Mouse (Mus musculus) macrophage (primary cell): ENCODE measurements around the gene Fam214a. TPM values are rescaled to one million over a fixed set of nuclear protein-coding genes. Genes with fewer than 3 reads are reported as not detected.
A peak's percentile ranks its signal among the peaks of the same experiment; 100 is the strongest.

Experiments
- H3K27ac ChIP-seq: fragments of 350-480 bp; formaldehyde crosslinking; 2 replicates; pipeline ENCODE4 v1.9.0; 2021
- H3K36me3 ChIP-seq: fragments of 350-480 bp; formaldehyde crosslinking; 2 replicates; pipeline ENCODE4 v1.9.0; 2021; ENCODE audit errors: inconsistent target
- H3K4me3 ChIP-seq: fragments of 350-480 bp; formaldehyde crosslinking; 2 replicates; pipeline ENCODE4 v1.9.0; 2021; ENCODE audit errors: inconsistent target
- H3K79me2 ChIP-seq: fragments of 350-480 bp; formaldehyde crosslinking; 2 replicates; pipeline ENCODE4 v1.9.0; 2021; ENCODE audit errors: inconsistent target
- WGBS: methylation state at CpG from one replicate; pipeline ENCODE4 v1.1.7; 2026; ENCODE audit warnings: inconsistent platforms; ENCODE audit not compliant: missing documents; 5-methylcytosine and 5-hydroxymethylcytosine counted together
- polyA plus RNA-seq: library from polyadenylated mRNA; stranded (reverse); fragments of 250-400 nt; gene quantifications from 3 replicates; pipeline ENCODE4 v1.2.4, GENCODE M21; 2018; ENCODE audit warnings: inconsistent platforms
- total RNA-seq, 78 experiments: library from RNA; depleted of rRNA; stranded (reverse); fragments of 250-400 nt; gene quantifications; 1 replicate in 9 of 78; 2 replicates in 24 of 78; 3 replicates in 43 of 78; 4 replicates in 2 of 78; pipeline ENCODE4 v1.2.4; 2018; ENCODE audit warnings: inconsistent platforms in 56 of 78

The Fam214a gene
- total RNA-seq (2018; cell fraction: chromatin; rRNA removed) = 100 to 1,000 TPM in 6 of 26 experiments, 10 to 100 TPM in 13, 1 to 10 TPM in 7; 2.4 to 192 (median 33.0) TPM
- 10 to 100 TPM in 11 of 26 experiments, 1 to 10 TPM in 14, under 1 TPM in 1; 0.53 to 21.8 (median 4.6) TPM for total RNA-seq (2018; cell fraction: cytosol; rRNA removed)
- 100 to 1,000 TPM in 2 of 26 experiments, 10 to 100 TPM in 15, 1 to 10 TPM in 9; 1.1 to 132 (median 11.2) TPM for total RNA-seq (2018; cell fraction: nucleus; rRNA removed)
- polyA plus RNA-seq = 2.3 to 14.6 TPM (median 12.4 TPM) in 3 replicates

DNA sequence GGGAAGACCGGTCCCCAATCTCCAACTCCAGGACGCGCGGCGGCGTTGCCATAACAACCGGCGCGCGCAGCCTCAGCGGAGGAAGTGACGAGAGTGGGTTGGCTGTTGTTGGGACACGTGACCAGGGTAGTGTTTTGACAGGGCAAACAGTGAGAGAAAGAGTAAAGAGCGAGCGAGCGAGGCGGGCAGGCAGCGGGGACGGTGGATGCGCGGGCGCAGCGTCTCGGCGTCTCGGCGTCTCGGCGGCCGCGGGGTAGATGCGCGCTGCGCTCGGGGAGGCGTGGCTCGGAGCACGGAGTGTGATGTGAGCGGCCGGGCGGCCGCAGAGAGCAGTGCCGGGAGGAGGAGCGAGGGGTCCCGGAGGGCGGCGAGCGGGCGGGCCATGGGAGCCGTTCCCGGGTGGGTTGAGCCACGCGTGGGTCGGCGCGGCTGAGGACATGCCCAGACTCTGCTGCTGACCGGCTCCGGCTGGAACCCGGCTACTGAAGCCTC lies at the start of gene Fam214a:
Fam214a (plus strand) TSS at position 129 of the 492 bp plus-strand sequence.
- Histone ChIP-seq H3K36me3 (peaks cover 5% of the 10 kb centered on the region; the same call in 1 of the 2 replicates), H3K79me2 (no peaks in the 10 kb centered on the region), H3K27ac (peak within 1 kb of the TSS; percentile 89), H3K4me3 (peak within 1 kb of the TSS; percentile 57)
- under 1% methylated on average over 50 of the region's 59 CpGs for WGBS

GRCm38 (mm10) chr9:74904866-74905508 lies 47.7 kb upstream of the Fam214a start:
- Histone ChIP-seq H3K36me3 (no peaks in the 10 kb centered on the region), H3K27ac (no peak overlapping the region), H3K4me3 (no peak overlapping the region), H3K79me2 (no peaks in the 10 kb centered on the region)
- 9% methylated on average over 6 of the region's 7 CpGs for WGBS

DNA sequence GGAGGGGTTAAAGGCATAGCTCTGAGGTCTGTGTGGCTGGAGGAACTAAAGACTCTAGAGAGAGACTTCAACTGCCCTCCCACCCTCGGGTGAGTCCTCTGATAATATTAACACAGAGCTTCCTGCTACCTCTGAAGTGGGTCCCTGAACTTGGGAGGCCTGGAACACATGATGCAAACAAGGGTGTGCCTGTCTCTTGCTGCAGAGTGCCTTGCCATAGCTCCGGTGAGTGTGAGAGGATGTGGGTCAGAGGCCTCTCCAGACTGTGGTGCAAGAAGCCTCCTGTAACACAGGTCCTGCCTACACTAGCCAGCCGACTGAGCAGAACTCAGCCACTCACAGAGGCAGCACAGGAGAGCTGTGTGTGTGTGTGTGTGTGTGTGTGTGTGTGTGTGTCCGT lies 45.7 kb upstream of the Fam214a start:
- Histone ChIP-seq H3K4me3 (no peak overlapping the region), H3K36me3 (no peaks in the 10 kb centered on the region), H3K79me2 (no peaks in the 10 kb centered on the region), H3K27ac (no peak overlapping the region)
- 14% methylated on average over 3 of the region's 4 CpGs for WGBS

DNA sequence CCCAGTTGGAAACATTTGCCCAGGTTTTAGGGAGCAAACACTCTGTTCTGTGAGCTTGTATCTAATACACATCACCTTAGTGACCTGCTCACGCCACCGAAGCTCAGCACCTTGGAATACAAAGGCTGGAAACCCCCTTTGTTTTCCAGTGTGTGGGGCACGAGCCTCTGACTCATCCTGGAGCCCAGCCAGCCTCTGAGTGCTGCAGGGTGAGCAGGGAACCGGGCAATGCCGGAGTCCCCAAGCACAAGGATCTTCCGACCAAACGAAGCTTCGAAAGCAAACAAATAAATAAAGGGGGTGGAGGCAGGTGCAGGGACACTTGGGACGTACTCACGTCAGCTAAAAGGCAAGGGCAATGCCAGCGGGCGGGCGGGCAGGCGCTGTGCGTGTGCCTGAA lies 43.4 kb upstream of the Fam214a start:
- no peak overlapping the region for H3K27ac ChIP-seq
- no peak overlapping the region for H3K4me3 ChIP-seq
- WGBS = 87% methylated on average over 15 of the region's 15 CpGs
- H3K79me2 ChIP-seq = no peaks in the 10 kb centered on the region
- H3K36me3 ChIP-seq = no peaks in the 10 kb centered on the region

GRCm38 (mm10) chr9:74910226-74910759 lies 42.4 kb upstream of the Fam214a start:
- H3K27ac ChIP-seq = no peak overlapping the region
- no peaks in the 10 kb centered on the region for H3K79me2 ChIP-seq
- no peaks in the 10 kb centered on the region for H3K36me3 ChIP-seq
- H3K4me3 ChIP-seq = no peak overlapping the region
- 87% methylated on average over 6 of the region's 6 CpGs for WGBS

GRCm38 (mm10) chr9:74911430-74911829 lies 41.3 kb upstream of the Fam214a start:
- whole genome bisulfite sequencing = 97% methylated on average over 4 of the region's 4 CpGs
- Histone ChIP-seq H3K79me2 (no peaks in the 10 kb centered on the region), H3K36me3 (no peaks in the 10 kb centered on the region), H3K27ac (no peak overlapping the region), H3K4me3 (no peak overlapping the region)

DNA sequence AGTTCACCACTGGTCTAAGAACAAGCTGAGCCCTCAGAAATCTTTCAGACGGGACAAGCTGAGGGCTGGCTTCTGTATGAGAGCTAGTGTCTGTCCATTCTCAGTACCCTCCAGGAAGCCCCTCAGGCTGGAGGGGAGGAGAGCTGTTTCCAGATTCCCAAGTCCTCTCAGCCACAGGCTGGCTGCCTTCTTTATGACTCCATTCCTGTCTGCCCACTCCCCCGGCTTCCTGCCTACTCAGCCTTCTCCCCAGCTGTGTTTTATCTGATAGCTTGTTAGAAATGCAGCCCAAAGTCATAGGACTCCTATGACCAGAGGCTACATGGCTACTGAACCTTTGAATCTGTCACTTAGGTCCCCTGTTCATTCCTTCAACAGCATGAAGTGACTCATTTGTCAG lies 40.8 kb upstream of the Fam214a start:
- H3K36me3 ChIP-seq = no peaks in the 10 kb centered on the region
- no peaks in the 10 kb centered on the region for H3K79me2 ChIP-seq
- no peak overlapping the region for H3K4me3 ChIP-seq
- WGBS = 85% methylated on average over 2 of the region's 2 CpGs
- no peak overlapping the region for H3K27ac ChIP-seq

- no peaks in the 10 kb centered on the region for H3K79me2 ChIP-seq
- no peak overlapping the region for H3K4me3 ChIP-seq
- 69% methylated on average over 19 of the region's 19 CpGs for WGBS
- H3K27ac ChIP-seq = no peak overlapping the region
- no peaks in the 10 kb centered on the region for H3K36me3 ChIP-seq
Measured at GRCm38 (mm10) chr9:74912619-74913376, 39.9 kb upstream of the Fam214a start.

- no peaks in the 10 kb centered on the region for H3K79me2 ChIP-seq
- WGBS = 85% methylated on average over 2 of the region's 3 CpGs
- H3K4me3 ChIP-seq = no peak overlapping the region
- H3K36me3 ChIP-seq = no peaks in the 10 kb centered on the region
- H3K27ac ChIP-seq = no peak overlapping the region
Measured at GRCm38 (mm10) chr9:74915611-74916010, 37.1 kb upstream of the Fam214a start.

DNA sequence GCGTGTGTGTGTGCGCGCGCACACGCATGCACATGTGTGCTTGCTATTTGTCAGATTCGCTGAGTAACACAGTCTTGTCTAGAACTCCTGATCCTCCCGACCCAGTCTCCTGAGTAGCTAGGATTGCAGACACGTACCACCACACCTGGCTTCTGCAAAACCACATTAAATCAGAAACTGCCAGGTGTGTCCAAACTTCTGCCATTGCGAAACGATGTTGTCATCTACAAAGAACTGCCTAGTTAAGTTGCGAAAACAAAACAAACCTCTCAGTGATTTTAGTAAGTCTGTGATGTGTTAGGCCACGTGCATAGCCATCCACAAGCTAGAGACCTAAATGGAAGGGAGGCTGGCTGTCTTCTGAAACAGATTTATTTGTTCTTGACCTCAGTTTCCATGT lies 32.2 kb upstream of the Fam214a start:
- 88% methylated on average over 12 of the region's 12 CpGs for WGBS
- Histone ChIP-seq H3K4me3 (no peak overlapping the region), H3K36me3 (no peaks in the 10 kb centered on the region), H3K27ac (no peak overlapping the region), H3K79me2 (no peaks in the 10 kb centered on the region)

DNA sequence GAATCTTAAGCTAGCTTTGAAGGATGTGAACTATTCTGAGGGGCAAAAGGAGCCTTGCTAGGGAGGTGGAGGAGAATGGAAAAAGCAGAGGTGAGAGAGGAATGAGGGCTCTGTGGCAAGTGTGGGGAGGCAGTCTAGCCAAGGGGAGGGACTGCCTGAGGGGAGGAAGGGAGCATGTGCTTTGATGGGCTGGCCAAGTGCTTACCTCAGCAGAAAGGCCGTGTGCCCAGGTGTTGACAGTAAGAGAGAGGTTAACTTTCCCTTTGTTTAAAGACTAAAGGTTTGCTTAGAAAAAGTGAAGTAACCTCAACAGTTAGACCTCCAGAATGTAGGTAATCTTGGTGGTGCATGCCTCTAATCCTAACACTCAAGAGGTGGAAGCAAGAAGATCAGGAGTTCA lies 31.3 kb upstream of the Fam214a start:
- H3K4me3 ChIP-seq = no peak overlapping the region
- H3K79me2 ChIP-seq = no peaks in the 10 kb centered on the region
- WGBS = 78% methylated on average over 1 of the region's 1 CpGs
- H3K27ac ChIP-seq = no peak overlapping the region
- no peaks in the 10 kb centered on the region for H3K36me3 ChIP-seq

GRCm38 (mm10) chr9:74922884-74923283 lies 29.8 kb upstream of the Fam214a start:
- Histone ChIP-seq H3K79me2 (no peaks in the 10 kb centered on the region), H3K27ac (no peak overlapping the region), H3K36me3 (no peaks in the 10 kb centered on the region), H3K4me3 (no peak overlapping the region)
- WGBS = 88% methylated on average over 3 of the region's 3 CpGs

GRCm38 (mm10) chr9:74923291-74923977 lies 29.2 kb upstream of the Fam214a start:
- H3K79me2 ChIP-seq = no peaks in the 10 kb centered on the region
- 95% methylated on average over 5 of the region's 6 CpGs for WGBS
- H3K27ac ChIP-seq = no peak overlapping the region
- H3K4me3 ChIP-seq = no peak overlapping the region
- no peaks in the 10 kb centered on the region for H3K36me3 ChIP-seq

DNA sequence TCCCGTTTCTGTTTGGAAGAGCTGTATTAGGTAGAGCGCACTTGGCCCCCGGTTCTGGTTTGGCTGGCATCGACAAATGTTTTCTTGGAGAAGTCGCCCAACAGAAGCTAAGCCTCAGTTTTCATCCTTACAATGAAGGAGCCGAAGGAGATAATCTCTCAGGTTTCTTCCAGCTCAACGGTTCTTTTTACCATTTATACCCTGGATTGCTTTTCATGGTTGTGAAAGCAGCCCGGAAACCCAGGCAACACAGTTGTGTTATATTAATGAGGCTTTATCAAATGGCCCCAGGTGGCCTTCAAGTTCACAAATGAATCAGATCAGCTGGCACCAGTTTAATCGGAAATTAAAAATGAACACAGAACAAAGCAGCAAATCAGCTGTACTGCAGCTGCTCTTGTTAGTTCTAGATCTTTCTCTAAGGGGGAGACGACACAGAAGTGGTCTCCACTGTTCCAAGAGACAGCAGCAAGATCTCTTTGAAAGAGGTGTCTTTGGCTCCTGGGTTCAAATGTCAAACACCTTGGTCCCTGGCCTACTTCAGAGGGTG lies 27.4 kb upstream of the Fam214a start:
- Histone ChIP-seq H3K4me3 (no peak overlapping the region), H3K79me2 (no peaks in the 10 kb centered on the region), H3K27ac (no peak overlapping the region), H3K36me3 (no peaks in the 10 kb centered on the region)
- WGBS = 94% methylated on average over 10 of the region's 10 CpGs
